8 mouse cellular contexts compared by ENCODE assay signal in genomic region chr3:116006978-116007940, GRCm38 (mm10). TPM values are rescaled to one million over a fixed set of nuclear protein-coding genes. Genes with fewer than 3 reads are reported as not detected.
DNase-seq lines count a peak whose midpoint lies in the region; ATAC-seq and TF ChIP-seq lines count a peak whose summit lies in the region.

TSS of gene Slc30a7 (minus strand) at chr3:116007406.
TSS of gene Extl2 (plus strand) at chr3:116007462.

- peak; percentile 64 for DNase-seq in brain, embryonic 18.5 days (ENCODE audit: low read depth, low spot score)
- DNase-seq in kidney, postnatal 0 days (ENCODE audit: low spot score): peak; percentile 88
- peak; percentile 70 for DNase-seq in naive thymus-derived CD4-positive, alpha-beta T cell, adult 2 months (ENCODE audit: low read depth)
- DNase-seq in splenic B cell, adult 2 months (ENCODE audit: low read depth, low spot score): peak; percentile 65

- H3K4me2 ChIP-seq in heart, embryonic 12.5 days: peak within 1 kb of the TSS; percentile 97
- H3K4me2 ChIP-seq in kidney, postnatal 0 days (ENCODE audit: low read length): peak within 1 kb of the TSS; percentile 74
- H3K4me2 ChIP-seq in liver, embryonic 12.5 days: peak within 1 kb of the TSS; percentile 98

- no peak for TF ChIP-seq CTCF in kidney, postnatal 0 days (IDR thresholded peaks at IDR 0.05; ENCODE audit: low read depth)

- H3K9ac ChIP-seq in heart, embryonic 12.5 days: peak within 1 kb of the TSS; percentile 98
- H3K9ac ChIP-seq in kidney, postnatal 0 days (ENCODE audit: low read depth, low read length): peak within 1 kb of the TSS; percentile 71
- peak within 1 kb of the TSS; percentile 82 for H3K9ac ChIP-seq in liver, embryonic 12.5 days

- H3K9me3 ChIP-seq in erythroblast, embryonic 14.5 days (ENCODE audit: control insufficient read depth, low read length): no peaks in the 10 kb centered on the region
- H3K9me3 ChIP-seq in heart, embryonic 12.5 days (replicated peaks): no peaks in the 10 kb centered on the region
- no peaks in the 10 kb centered on the region for H3K9me3 ChIP-seq in kidney, postnatal 0 days (replicated peaks; ENCODE audit: low read length)
- no peaks in the 10 kb centered on the region for H3K9me3 ChIP-seq in liver, embryonic 12.5 days (replicated peaks)

- H3K36me3 ChIP-seq in erythroblast, embryonic 14.5 days (ENCODE audit: control insufficient read depth): peaks cover 10% of the 10 kb centered on the region
- H3K36me3 ChIP-seq in heart, embryonic 12.5 days: peaks cover 5% of the 10 kb centered on the region; the same call in 1 of the 2 replicates
- no peaks in the 10 kb centered on the region for H3K36me3 ChIP-seq in kidney, postnatal 0 days (ENCODE audit: insufficient read depth, low read length)
- peaks cover 27% of the 10 kb centered on the region for H3K36me3 ChIP-seq in liver, embryonic 12.5 days
- H3K36me3 ChIP-seq in splenic B cell, adult 2 months (ENCODE audit: control insufficient read depth, insufficient read depth, low read length, poor library complexity, severe bottlenecking): peaks cover 2% of the 10 kb centered on the region; the same call in 1 of the 2 replicates

- H3K4me3 ChIP-seq in erythroblast, embryonic 14.5 days (replicated peaks): peak within 1 kb of the TSS; percentile 95
- peak within 1 kb of the TSS; percentile 96 for H3K4me3 ChIP-seq in heart, embryonic 12.5 days
- peak within 1 kb of the TSS; percentile 91 for H3K4me3 ChIP-seq in kidney, postnatal 0 days (replicated peaks; ENCODE audit: low read depth, low read length)
- peak within 1 kb of the TSS; percentile 83 for H3K4me3 ChIP-seq in liver, embryonic 12.5 days

- WGBS in heart, embryonic 12.5 days: under 1% methylated on average over 67 of the region's 67 CpGs
- under 1% methylated on average over 66 of the region's 67 CpGs for WGBS in kidney, postnatal 0 days
- WGBS in liver, embryonic 12.5 days (ENCODE audit: insufficient replicate concordance): under 1% methylated on average over 67 of the region's 67 CpGs

- peak within 1 kb of the TSS; percentile 82 for H3K27ac ChIP-seq in heart, embryonic 12.5 days (ENCODE audit: poor library complexity, severe bottlenecking)
- H3K27ac ChIP-seq in kidney, postnatal 0 days: peak within 1 kb of the TSS; percentile 92
- peak within 1 kb of the TSS; percentile 72 for H3K27ac ChIP-seq in liver, embryonic 12.5 days

- peaks cover 25% of the 10 kb centered on the region for H3K4me1 ChIP-seq in erythroblast, embryonic 14.5 days (ENCODE audit: control insufficient read depth)
- H3K4me1 ChIP-seq in heart, embryonic 12.5 days (replicated peaks): peaks cover 11% of the 10 kb centered on the region
- no peaks in the 10 kb centered on the region for H3K4me1 ChIP-seq in kidney, postnatal 0 days (replicated peaks; ENCODE audit: insufficient read depth, low read length)
- peaks cover 37% of the 10 kb centered on the region for H3K4me1 ChIP-seq in liver, embryonic 12.5 days

- ATAC-seq in CD4-positive, CD25-positive, alpha-beta regulatory T cell, adult 4 months: peak; percentile 48
- peak; percentile 95 for ATAC-seq in heart, embryonic 12.5 days (ENCODE audit: insufficient number of reproducible peaks, low FRiP score)
- peak; percentile 95 for ATAC-seq in kidney, postnatal 0 days (replicated peaks; ENCODE audit: low FRiP score, low read depth)
- peak; percentile 91 for ATAC-seq in liver, embryonic 12.5 days

- H3K27me3 ChIP-seq in erythroblast, embryonic 14.5 days (ENCODE audit: control insufficient read depth): no peaks in the 10 kb centered on the region; the same call in 1 of the 2 replicates
- no peaks in the 10 kb centered on the region for H3K27me3 ChIP-seq in heart, embryonic 12.5 days (replicated peaks)
- no peaks in the 10 kb centered on the region for H3K27me3 ChIP-seq in kidney, postnatal 0 days (ENCODE audit: insufficient read depth, low read length)
- H3K27me3 ChIP-seq in liver, embryonic 12.5 days (replicated peaks): no peaks in the 10 kb centered on the region
- H3K27me3 ChIP-seq in splenic B cell, adult 2 months (ENCODE audit: control insufficient read depth, insufficient read depth, low read length, poor library complexity, severe bottlenecking): no peaks in the 10 kb centered on the region

RNA-seq across cellular contexts. Expression of gene Slc30a7, which starts in this region (rescaled TPM):
- polyA plus RNA-seq in CD4-positive, CD25-positive, alpha-beta regulatory T cell, adult 4 months (2017; shearing (Covaris generic)): 10 to 100 TPM; 40.5 to 61.6 TPM
- 0.02 and 0.05 TPM in 2 replicates for polyA plus RNA-seq in erythroblast, embryonic 14.5 days (2012)
- polyA plus RNA-seq in heart, embryonic 12.5 days (2016; fragmentation: Nextera tagmentation; extraction: Ambion mirVana): 19.9 and 21.3 TPM in 2 replicates
- 23.2 and 29.0 TPM in 2 replicates for polyA plus RNA-seq in kidney, postnatal 0 days (2015; fragmentation: Nextera tagmentation; extraction: Ambion mirVana)
- polyA plus RNA-seq in liver, embryonic 12.5 days (2016; fragmentation: Nextera tagmentation; extraction: Ambion mirVana): 13.4 and 14.2 TPM in 2 replicates

RNA-seq across cellular contexts. Expression of gene Extl2, which starts in this region (rescaled TPM):
- polyA plus RNA-seq in CD4-positive, CD25-positive, alpha-beta regulatory T cell, adult 4 months (2017; shearing (Covaris generic)): 10 to 100 TPM in 1 of 2 experiments, 1 to 10 TPM in 1; 7.0 to 10.6 TPM
- not detected in 2 replicates for polyA plus RNA-seq in erythroblast, embryonic 14.5 days (2012)
- 25.4 and 26.5 TPM in 2 replicates for polyA plus RNA-seq in heart, embryonic 12.5 days (2016; fragmentation: Nextera tagmentation; extraction: Ambion mirVana)
- 25.0 and 25.6 TPM in 2 replicates for polyA plus RNA-seq in kidney, postnatal 0 days (2015; fragmentation: Nextera tagmentation; extraction: Ambion mirVana)
- polyA plus RNA-seq in liver, embryonic 12.5 days (2016; fragmentation: Nextera tagmentation; extraction: Ambion mirVana): 6.3 and 7.2 TPM in 2 replicates

Comparison
In these comparisons a context has a peak if more than half of its experiments do, and no peak if none do; other contexts are left out.
1. Peak in every context shown above with its lines: DNase-seq, ATAC-seq, H3K4me3 ChIP-seq and H3K27ac ChIP-seq.
2. RNA of gene Slc30a7 (polyA plus RNA-seq): 40.5 to 61.6 TPM in CD4-positive, CD25-positive, alpha-beta regulatory T cell, adult 4 months, 23.2 to 29.0 TPM in kidney, postnatal 0 days, 19.9 to 21.3 TPM in heart, embryonic 12.5 days and 13.4 to 14.2 TPM in liver, embryonic 12.5 days; 0.02 to 0.05 TPM in erythroblast, embryonic 14.5 days; every median in the first group is over 10 times any median in the second.